Mouse (Mus musculus) kidney, adult 2 months (tissue): ENCODE data around the gene Zcchc2. TPM values are rescaled to one million over a fixed set of nuclear protein-coding genes. Genes with fewer than 3 reads are reported as not detected.

Experiments
- DNase-seq: peaks from one replicate; pipeline ENCODE4 v3.0.0; 2021
- H3K27ac ChIP-seq: fragments of 200-500 bp; 2 replicates; pipeline ENCODE4 v1.5.1; 2012; ENCODE audit warnings: low read depth, low read length, control low read depth, inconsistent platforms; ENCODE audit not compliant: insufficient read depth
- H3K27me3 ChIP-seq: fragments of 200-500 bp; replicated peaks from 2 replicates; pipeline ENCODE4 v1.6.1; 2012; ENCODE audit warnings: mild to moderate bottlenecking, moderate library complexity, low read length, inconsistent platforms; ENCODE audit not compliant: control insufficient read depth, insufficient read depth
- H3K36me3 ChIP-seq: fragments of 200-500 bp; 2 replicates; pipeline ENCODE4 v1.6.1; 2012; ENCODE audit warnings: mild to moderate bottlenecking, moderate library complexity, low read length, inconsistent platforms; ENCODE audit not compliant: control insufficient read depth, insufficient read depth
- H3K4me1 ChIP-seq: fragments of 200-500 bp; 2 replicates; pipeline ENCODE4 v1.6.1; 2011; ENCODE audit warnings: low read length; ENCODE audit not compliant: control insufficient read depth, insufficient read depth
- H3K4me3 ChIP-seq: fragments of 200-500 bp; 2 replicates; pipeline ENCODE4 v1.5.1; 2011; ENCODE audit warnings: mild to moderate bottlenecking, low read depth, low read length, control low read depth; ENCODE audit not compliant: insufficient read depth
- CTCF ChIP-seq: fragments of 200-500 bp; conservative IDR thresholded peaks from 2 replicates; pipeline ENCODE4 v1.5.1; 2011; ENCODE audit warnings: low read depth, mild to moderate bottlenecking, control low read depth, low read length, moderate library complexity, mixed read lengths; ENCODE audit not compliant: insufficient read depth, insufficient read length
- POLR2A ChIP-seq: fragments of 200-500 bp; IDR thresholded peaks from one replicate; pipeline ENCODE4 v1.6.1; 2011; ENCODE audit warnings: low read depth, low read length, control low read depth
- WGBS: fragments of 180-500 bp; shearing (Covaris S2); methylation state at CpG from one replicate; pipeline ENCODE4 v1.1.7; 2018; 5-methylcytosine and 5-hydroxymethylcytosine counted together
- polyA plus RNA-seq: library from polyadenylated mRNA; depleted of rRNA; stranded (reverse); fragments of >200 nt; gene quantifications from 2 replicates; pipeline ENCODE4 v1.2.3, GENCODE M21; 2012

The Zcchc2 gene
- polyA plus RNA-seq, 1 experiment, result 13.5 TPM

GRCm38 (mm10) chr1:106022998-106023397 is 32.8 kb downstream of the Zcchc2 start:
- Histone ChIP-seq H3K27ac (no peak overlapping the region), H3K27me3 (no peaks in the 10 kb centered on the region), H3K4me3 (no peak overlapping the region), H3K36me3 (peaks cover 20% of the 10 kb centered on the region), H3K4me1 (no peaks in the 10 kb centered on the region)
- DNase-seq, result no peak
- TF ChIP-seq POLR2A, result no peak
- TF ChIP-seq CTCF, result no peak
- 85% methylated on average over 1 of the region's 1 CpGs for WGBS

- H3K4me1 ChIP-seq, result no peaks in the 10 kb centered on the region
- no peak overlapping the region for H3K27ac ChIP-seq
- DNase-seq, result no peak
- H3K27me3 ChIP-seq, result no peaks in the 10 kb centered on the region
- TF ChIP-seq CTCF (no peak), POLR2A (no peak)
- H3K36me3 ChIP-seq, result peaks cover 18% of the 10 kb centered on the region
- no peak overlapping the region for H3K4me3 ChIP-seq
- WGBS, result 89% methylated on average over 2 of the region's 2 CpGs
Measured at GRCm38 (mm10) chr1:106024254-106024653, 34.0 kb downstream of the Zcchc2 start.

GRCm38 (mm10) chr1:106024778-106025177 is 34.6 kb downstream of the Zcchc2 start:
- no peak overlapping the region for H3K27ac ChIP-seq
- no peak for TF ChIP-seq POLR2A
- TF ChIP-seq CTCF, result no peak
- H3K27me3 ChIP-seq, result no peaks in the 10 kb centered on the region
- no peak overlapping the region for H3K4me3 ChIP-seq
- 93% methylated on average over 3 of the region's 3 CpGs for WGBS
- DNase-seq, result no peak
- peaks cover 17% of the 10 kb centered on the region for H3K36me3 ChIP-seq
- H3K4me1 ChIP-seq, result no peaks in the 10 kb centered on the region

GRCm38 (mm10) chr1:106029769-106030168 is 39.6 kb downstream of the Zcchc2 start:
- Histone ChIP-seq H3K4me3 (no peak overlapping the region), H3K36me3 (peaks cover 4% of the 10 kb centered on the region; the same call in 1 of the 2 replicates), H3K4me1 (no peaks in the 10 kb centered on the region; the same call in 1 of the 2 replicates), H3K27ac (no peak overlapping the region), H3K27me3 (no peaks in the 10 kb centered on the region)
- TF ChIP-seq POLR2A (no peak), CTCF (no peak)
- no peak for DNase-seq
- 89% methylated on average over 15 of the region's 15 CpGs for WGBS

GRCm38 (mm10) chr1:106030331-106030730 is 40.1 kb downstream of the Zcchc2 start:
- H3K27ac ChIP-seq, result no peak overlapping the region
- H3K36me3 ChIP-seq, result peaks cover 4% of the 10 kb centered on the region; the same call in 1 of the 2 replicates

DNA sequence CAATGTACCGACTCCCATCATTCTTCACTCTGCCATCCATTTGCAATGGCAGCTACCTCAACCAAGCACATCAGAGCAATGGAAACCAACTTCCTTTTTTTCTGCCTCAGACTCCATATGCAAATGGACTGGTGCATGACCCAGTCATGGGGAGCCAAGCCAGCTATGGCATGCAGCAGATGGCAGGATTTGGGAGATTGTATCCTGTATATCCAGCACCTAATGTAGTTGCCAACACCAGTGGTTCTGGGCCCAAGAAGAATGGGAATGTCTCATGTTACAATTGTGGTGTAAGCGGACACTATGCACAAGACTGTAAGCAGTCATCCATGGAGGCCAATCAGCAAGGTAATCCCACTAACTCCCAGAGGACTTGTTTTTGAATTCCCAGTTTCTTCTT is 40.7 kb downstream of the Zcchc2 start:
- H3K4me3 ChIP-seq, result no peak overlapping the region
- DNase-seq, result no peak
- H3K36me3 ChIP-seq, result peaks cover 2% of the 10 kb centered on the region; the same call in 1 of the 2 replicates
- 77% methylated on average over 2 of the region's 2 CpGs for WGBS
- TF ChIP-seq CTCF, result no peak
- no peak for TF ChIP-seq POLR2A
- no peaks in the 10 kb centered on the region; the same call in 1 of the 2 replicates for H3K4me1 ChIP-seq
- no peaks in the 10 kb centered on the region for H3K27me3 ChIP-seq
- no peak overlapping the region for H3K27ac ChIP-seq

More at GRCm38 (mm10) chr1:106030331-106030730, 40.1 kb downstream of the Zcchc2 start:
- no peaks in the 10 kb centered on the region for H3K27me3 ChIP-seq
- H3K4me3 ChIP-seq, result no peak overlapping the region
- WGBS, result 88% methylated on average over 10 of the region's 10 CpGs
- no peak for TF ChIP-seq CTCF
- no peak for TF ChIP-seq POLR2A
- H3K4me1 ChIP-seq, result no peaks in the 10 kb centered on the region; the same call in 1 of the 2 replicates
- no peak for DNase-seq

- DNase-seq, result no peak
- TF ChIP-seq CTCF, result no peak
- H3K27me3 ChIP-seq, result no peaks in the 10 kb centered on the region
- WGBS, result 52% methylated on average over 6 of the region's 6 CpGs
- H3K27ac ChIP-seq, result no peak overlapping the region
- no peak overlapping the region for H3K4me3 ChIP-seq
- H3K36me3 ChIP-seq, result no peaks in the 10 kb centered on the region; the same call in 1 of the 2 replicates
- no peaks in the 10 kb centered on the region; the same call in 1 of the 2 replicates for H3K4me1 ChIP-seq
Measured at GRCm38 (mm10) chr1:106031908-106032307, 41.7 kb downstream of the Zcchc2 start.
